ENCODE assay signal across 15 mouse cellular contexts in genomic region chr2:4232335-4232734, GRCm38 (mm10).
DNase-seq lines count a peak whose midpoint lies in the region; ATAC-seq lines count a peak whose summit lies in the region.
"Had no signal": no experiment of that assay in that cellular context is flagged by ENCODE, and none has a peak within 500 bp of the region (broad histone marks: within the 10 kb centered on the region; RNA-seq: fewer than 3 reads in every experiment).

No protein-coding gene starts in this region.

- H3K9ac ChIP-seq in heart, embryonic 14.5 days (ENCODE audit: low read length), result peak overlapping the region; percentile 1; the same call in 1 of the 2 replicates
- no peak overlapping the region for H3K9ac ChIP-seq in forebrain, embryonic 16.5 days (replicated peaks; ENCODE audit: low read depth, low read length)
- no peak overlapping the region for H3K9ac ChIP-seq in midbrain, embryonic 12.5 days (replicated peaks)
- no peak overlapping the region for H3K9ac ChIP-seq in kidney, embryonic 14.5 days (ENCODE audit: low read depth, low read length)
- H3K9ac ChIP-seq: liver, postnatal 0 days had no signal

- WGBS in heart, embryonic 14.5 days, result 52% methylated on average over 3 of the region's 3 CpGs
- WGBS in forebrain, embryonic 16.5 days, result 4% methylated on average over 3 of the region's 3 CpGs
- 41% methylated on average over 3 of the region's 3 CpGs for WGBS in midbrain, embryonic 12.5 days
- WGBS in kidney, embryonic 14.5 days, result 55% methylated on average over 3 of the region's 3 CpGs

- ATAC-seq in heart, embryonic 14.5 days (ENCODE audit: insufficient number of reproducible peaks, insufficient read depth, low FRiP score, low read depth), result no peak
- 0 out of 2 replicates have a peak, but pooled peaks have one; percentile 2 for ATAC-seq in forebrain, embryonic 16.5 days
- ATAC-seq in midbrain, embryonic 12.5 days (ENCODE audit: low FRiP score, low read depth), result peak; percentile 32; the same call in 1 of the 2 replicates
- no peak for ATAC-seq in kidney, embryonic 14.5 days (ENCODE audit: low FRiP score, low TSS enrichment)
- ATAC-seq: activated CD4-positive, CD25-positive, alpha-beta regulatory T cell, adult 4 months; liver, postnatal 0 days had no signal

- intact Hi-C loops in heart, postnatal 25 days (cut with DNase I), result no loop called here

- H3K9me3 ChIP-seq in heart, embryonic 14.5 days (ENCODE audit: control insufficient read depth, low read length), result no peaks in the 10 kb centered on the region
- no peaks in the 10 kb centered on the region for H3K9me3 ChIP-seq in forebrain, embryonic 16.5 days (ENCODE audit: control insufficient read depth, low read length)
- H3K9me3 ChIP-seq in midbrain, embryonic 12.5 days, result no peaks in the 10 kb centered on the region
- H3K9me3 ChIP-seq in kidney, embryonic 14.5 days (ENCODE audit: control insufficient read depth, low read length), result no peaks in the 10 kb centered on the region
- H3K9me3 ChIP-seq: limb, embryonic 13.5 days had no signal

- no peak overlapping the region; a peak in 1 of 4 replicates for H3K4me3 ChIP-seq in heart, embryonic 14.5 days (ENCODE audit: control insufficient read depth in 1 of 2, insufficient read depth in 1 of 2, low read depth in 1 of 2, low read length in 2 of 2)
- H3K4me3 ChIP-seq in forebrain, embryonic 16.5 days (replicated peaks; ENCODE audit: low read length), result no peak overlapping the region
- no peak overlapping the region for H3K4me3 ChIP-seq in midbrain, embryonic 12.5 days
- no peak overlapping the region for H3K4me3 ChIP-seq in kidney, embryonic 14.5 days (ENCODE audit: low read length)
- H3K4me3 ChIP-seq: limb, embryonic 13.5 days had no signal

- peak overlapping the region; percentile 52 for H3K4me2 ChIP-seq in heart, embryonic 14.5 days (ENCODE audit: low read length)
- H3K4me2 ChIP-seq in forebrain, embryonic 16.5 days (ENCODE audit: low read length), result peak overlapping the region; percentile 42; the same call in 1 of the 2 replicates
- peak overlapping the region; percentile 44 for H3K4me2 ChIP-seq in midbrain, embryonic 12.5 days (replicated peaks)
- H3K4me2 ChIP-seq in kidney, embryonic 14.5 days (replicated peaks; ENCODE audit: low read depth, low read length), result no peak overlapping the region
- H3K4me2 ChIP-seq: limb, embryonic 13.5 days had no signal

- peaks cover 23 to 26% of the 10 kb centered on the region in 2 experiments for H3K4me1 ChIP-seq in heart, embryonic 14.5 days (ENCODE audit: control insufficient read depth in 2 of 2, insufficient read depth in 2 of 2, low read length in 2 of 2)
- H3K4me1 ChIP-seq in forebrain, embryonic 16.5 days (replicated peaks; ENCODE audit: control insufficient read depth, insufficient read depth, low read length), result peaks cover 18% of the 10 kb centered on the region
- H3K4me1 ChIP-seq in midbrain, embryonic 12.5 days, result peaks cover 27% of the 10 kb centered on the region
- peaks cover 10% of the 10 kb centered on the region for H3K4me1 ChIP-seq in kidney, embryonic 14.5 days (ENCODE audit: control insufficient read depth, insufficient read depth, low read length)

- no peaks in the 10 kb centered on the region for H3K27me3 ChIP-seq in heart, embryonic 14.5 days (ENCODE audit: control insufficient read depth, insufficient read depth, low read length)
- no peaks in the 10 kb centered on the region for H3K27me3 ChIP-seq in forebrain, embryonic 16.5 days (replicated peaks; ENCODE audit: control insufficient read depth, insufficient read depth, low read length)
- H3K27me3 ChIP-seq in midbrain, embryonic 12.5 days, result 0 out of 2 replicates have a peak, but pooled peaks cover 7% of the 10 kb centered on the region
- H3K27me3 ChIP-seq in kidney, embryonic 14.5 days (ENCODE audit: control insufficient read depth, insufficient read depth, low read length), result no peaks in the 10 kb centered on the region
- H3K27me3 ChIP-seq: limb, embryonic 13.5 days had no signal

- no peak overlapping the region for H3K27ac ChIP-seq in heart, embryonic 14.5 days (replicated peaks in 1 of 2; ENCODE audit: control insufficient read depth in 1 of 2, insufficient read depth in 1 of 2, low read depth in 2 of 2, low read length in 2 of 2)
- H3K27ac ChIP-seq in forebrain, embryonic 16.5 days (ENCODE audit: low read length), result no peak overlapping the region
- H3K27ac ChIP-seq in midbrain, embryonic 12.5 days (replicated peaks), result peak overlapping the region; percentile 71
- H3K27ac ChIP-seq in kidney, embryonic 14.5 days (ENCODE audit: low read depth, low read length), result no peak overlapping the region
- H3K27ac ChIP-seq: limb, embryonic 13.5 days had no signal

- DNase-seq in heart, postnatal 25 days (ENCODE audit: low spot score), result no peak
- DNase-seq in Muller cell, postnatal 12 days (ENCODE audit: inconsistent ontology term), result peak; percentile 67
- DNase-seq in ovary, postnatal 14 days (ENCODE audit: low spot score), result no peak
- DNase-seq in layer of hippocampus, adult 9-11 months, result no peak
- DNase-seq: cerebellum, adult 18-20 months; kidney, postnatal 14 days; liver, postnatal 0 days; right cerebral cortex, postnatal 25 days; thymus, postnatal 4 days had no signal

- no peaks in the 10 kb centered on the region for H3K36me3 ChIP-seq in heart, embryonic 14.5 days (ENCODE audit: control insufficient read depth, insufficient read depth, low read length)
- H3K36me3 ChIP-seq in forebrain, embryonic 16.5 days (ENCODE audit: control insufficient read depth, insufficient read depth), result no peaks in the 10 kb centered on the region
- H3K36me3 ChIP-seq in midbrain, embryonic 12.5 days, result no peaks in the 10 kb centered on the region
- no peaks in the 10 kb centered on the region for H3K36me3 ChIP-seq in kidney, embryonic 14.5 days (ENCODE audit: control insufficient read depth, insufficient read depth, low read length)
- H3K36me3 ChIP-seq: limb, embryonic 13.5 days had no signal

Comparison
In these comparisons a context has a peak if more than half of its experiments do, and no peak if none do; other contexts are left out.
1. ATAC-seq: peak in forebrain, embryonic 16.5 days (single experiment) and midbrain, embryonic 12.5 days (single experiment); none in heart, embryonic 14.5 days (single experiment) and kidney, embryonic 14.5 days (single experiment).